ENCODE assay signal across 9 mouse cellular contexts in the genomic region with DNA sequence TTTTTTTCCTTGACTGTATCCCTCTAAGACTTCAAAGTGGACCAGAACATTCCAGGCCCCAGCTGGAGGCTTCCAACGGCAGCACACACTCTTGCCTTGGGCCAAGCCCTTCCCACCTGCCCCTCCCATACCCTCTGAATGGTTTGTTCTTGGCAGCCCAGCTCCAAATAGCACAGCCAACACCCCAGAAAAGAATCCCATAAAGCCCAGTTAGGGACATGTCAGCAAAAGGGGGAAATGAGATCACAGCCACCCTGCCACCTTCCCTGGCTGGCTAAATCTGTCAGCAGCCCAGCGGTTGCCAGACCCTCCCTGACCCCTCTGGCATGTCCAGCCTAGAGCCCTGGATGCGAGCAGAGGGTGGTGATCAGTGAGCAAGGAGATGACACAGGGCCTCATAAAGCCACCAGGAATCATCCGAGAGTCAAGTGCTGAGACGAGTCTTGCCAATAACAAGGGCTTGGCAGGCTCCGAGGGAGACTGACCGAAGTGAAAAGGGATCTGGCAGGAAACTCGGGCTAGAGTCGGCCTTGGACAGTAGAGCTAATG.
DNase-seq lines count a peak whose midpoint lies in the region; ATAC-seq and TF ChIP-seq lines count a peak whose summit lies in the region.
"Had no signal": no experiment of that assay in that cellular context is flagged by ENCODE, and none has a peak within 500 bp of the region (broad histone marks: within the 10 kb centered on the region; RNA-seq: fewer than 3 reads in every experiment).

No protein-coding gene starts in this region.

- H3K4me1 ChIP-seq in heart, embryonic 11.5 days (ENCODE audit: control insufficient read depth, insufficient read depth, low read length), result peaks cover 6% of the 10 kb centered on the region; the same call in 1 of the 2 replicates
- H3K4me1 ChIP-seq in heart, adult 2 months (ENCODE audit: control insufficient read depth, insufficient read depth, low read length), result no peaks in the 10 kb centered on the region
- H3K4me1 ChIP-seq in lung, embryonic 16.5 days (replicated peaks; ENCODE audit: control insufficient read depth, insufficient read depth, low read length), result peaks cover 14% of the 10 kb centered on the region

- H3K4me2 ChIP-seq in heart, embryonic 11.5 days, result no peak overlapping the region
- H3K4me2 ChIP-seq in lung, embryonic 16.5 days (ENCODE audit: low read depth, low read length), result no peak overlapping the region
- H3K4me2 ChIP-seq: limb, embryonic 12.5 days had no signal

- TF ChIP-seq EP300 in heart, adult 2 months (IDR thresholded peaks at IDR 0.05; ENCODE audit: insufficient read depth, low read depth, low read length), result peak; percentile 84

- DNase-seq in heart, adult 18-20 months, result peak; percentile 88 to 93
- DNase-seq in adrenal gland, postnatal 10 days, result peak; percentile 57
- DNase-seq in heart, adult 2 months, result peak; percentile 78 to 90
- no peak for DNase-seq in retina, embryonic 14.5 days (ENCODE audit: low spot score)

- no peak for TF ChIP-seq CTCF in heart, adult 2 months (IDR thresholded peaks at IDR 0.05)

- no peak overlapping the region for H3K4me3 ChIP-seq in heart, embryonic 11.5 days (ENCODE audit: low read depth, low read length)
- H3K4me3 ChIP-seq in heart, adult 2 months, result no peak overlapping the region
- H3K4me3 ChIP-seq in lung, embryonic 16.5 days (ENCODE audit: low read length), result no peak overlapping the region
- H3K4me3 ChIP-seq: limb, embryonic 12.5 days had no signal

- H3K27me3 ChIP-seq in heart, embryonic 11.5 days (ENCODE audit: control insufficient read depth, insufficient read depth, low read length), result no peaks in the 10 kb centered on the region
- H3K27me3 ChIP-seq in heart, adult 2 months (ENCODE audit: control insufficient read depth, insufficient read depth, low read length), result no peaks in the 10 kb centered on the region
- H3K27me3 ChIP-seq in lung, embryonic 16.5 days (ENCODE audit: control insufficient read depth, insufficient read depth, low read depth, low read length), result no peaks in the 10 kb centered on the region; the same call in 1 of the 2 replicates
- H3K27me3 ChIP-seq: limb, embryonic 12.5 days had no signal

- WGBS in heart, embryonic 11.5 days (ENCODE audit: insufficient replicate concordance), result 45% methylated on average over 9 of the region's 9 CpGs
- WGBS in heart, adult 2 months, result 15% methylated on average over 9 of the region's 9 CpGs
- 39% methylated on average over 9 of the region's 9 CpGs for WGBS in lung, embryonic 16.5 days

- no peak for TF ChIP-seq POLR2A in heart, adult 2 months (IDR thresholded peaks at IDR 0.05; ENCODE audit: insufficient read depth, low read depth, low read length)

- no peaks in the 10 kb centered on the region for H3K9me3 ChIP-seq in heart, embryonic 11.5 days (replicated peaks; ENCODE audit: control insufficient read depth, low read length)
- no peaks in the 10 kb centered on the region for H3K9me3 ChIP-seq in lung, embryonic 16.5 days (ENCODE audit: control insufficient read depth, low read length)
- H3K9me3 ChIP-seq: limb, embryonic 12.5 days had no signal

- H3K36me3 ChIP-seq in heart, embryonic 11.5 days (ENCODE audit: control insufficient read depth, insufficient read depth, low read length), result no peaks in the 10 kb centered on the region
- no peaks in the 10 kb centered on the region for H3K36me3 ChIP-seq in heart, adult 2 months (ENCODE audit: control insufficient read depth, insufficient read depth, low read length)
- no peaks in the 10 kb centered on the region for H3K36me3 ChIP-seq in lung, embryonic 16.5 days (ENCODE audit: control insufficient read depth, insufficient read depth, low read length)
- H3K36me3 ChIP-seq: limb, embryonic 12.5 days had no signal

- ATAC-seq in heart, embryonic 11.5 days (replicated peaks; ENCODE audit: insufficient number of reproducible peaks, low FRiP score, low TSS enrichment), result no peak
- peak; percentile 96 for ATAC-seq in lung, embryonic 16.5 days (ENCODE audit: low read depth)
- no peak for ATAC-seq in monocyte, adult 5-6 weeks (replicated peaks; ENCODE audit: insufficient number of reproducible peaks, low FRiP score, low TSS enrichment, poor library complexity, severe bottlenecking)
- no peak for ATAC-seq in inflammation-experienced regulatory T-cells, adult 6 months

- H3K9ac ChIP-seq in heart, embryonic 11.5 days (ENCODE audit: low read depth, low read length), result no peak overlapping the region
- H3K9ac ChIP-seq in heart, adult 2 months (ENCODE audit: low read depth, low read length), result no peak overlapping the region
- H3K9ac ChIP-seq in lung, embryonic 16.5 days (ENCODE audit: low read length), result no peak overlapping the region
- H3K9ac ChIP-seq: limb, embryonic 12.5 days had no signal

- intact Hi-C loops in heart, adult 2 months (cut with DNase I), result loop anchor here (5.0 kb wide), 1 partner anchor 318 kb away; no protein-coding TSS in a partner anchor

- H3K79me2 ChIP-seq in heart, adult 2 months (replicated peaks; ENCODE audit: control insufficient read depth, insufficient read depth, low read length), result no peaks in the 10 kb centered on the region

- no peak overlapping the region for H3K27ac ChIP-seq in heart, embryonic 11.5 days (ENCODE audit: low read depth, low read length)
- H3K27ac ChIP-seq in heart, adult 2 months, result peak overlapping the region; percentile 67
- H3K27ac ChIP-seq in lung, embryonic 16.5 days (ENCODE audit: low read length), result peak overlapping the region; percentile 36; the same call in 1 of the 2 replicates
- H3K27ac ChIP-seq: limb, embryonic 12.5 days had no signal
